Mouse (Mus musculus) CH12.LX (cell line): ENCODE measurements around the gene Fbxl22. TPM values are rescaled to one million over a fixed set of nuclear protein-coding genes. Genes with fewer than 3 reads are reported as not detected.
A peak's percentile ranks its signal among the peaks of the same experiment; 100 is the strongest.

ENCODE experiments used
- DNase-seq: peaks from one replicate; pipeline ENCODE4 v3.0.0-alpha.2; 2013; ENCODE audit errors: extremely low read depth
- H3K27ac ChIP-seq: 2 replicates; pipeline ENCODE4 v1.5.1; 2012; ENCODE audit warnings: low read depth, mild to moderate bottlenecking, control low read depth, moderate library complexity; ENCODE audit not compliant: insufficient read depth
- H3K27me3 ChIP-seq: replicated peaks from 2 replicates; pipeline ENCODE3; 2012; ENCODE audit warnings: inconsistent platforms
- H3K36me3 ChIP-seq, 2 experiments: replicated peaks in 1 of 2; 2 replicates each; pipeline versions ENCODE3 to v1.6.1; 2012; ENCODE audit warnings: inconsistent platforms in 1 of 2, low read length in 1 of 2, mild to moderate bottlenecking in 1 of 2, mixed read lengths in 1 of 2, moderate library complexity in 1 of 2; ENCODE audit not compliant: control insufficient read depth in 1 of 2, insufficient read depth in 1 of 2
- H3K4me1 ChIP-seq, 2 experiments: 2 replicates each; pipeline ENCODE4 v1.6.1; 2012; ENCODE audit warnings: inconsistent platforms in 1 of 2, moderate library complexity in 1 of 2; ENCODE audit not compliant: insufficient read depth in 2 of 2, control insufficient read depth in 1 of 2
- H3K4me2 ChIP-seq: 2 replicates; pipeline ENCODE4 v1.6.1; 2012; ENCODE audit warnings: low read depth, mild to moderate bottlenecking, control low read depth; ENCODE audit not compliant: poor library complexity, insufficient read depth, severe bottlenecking
- H3K4me3 ChIP-seq, 3 experiments: fragments of 150-350 bp in 1 of 3; sonication (generic) in 1 of 3; replicated peaks in 1 of 3; 2 replicates each; pipeline versions ENCODE3 to v1.5.1; 2011 to 2012; ENCODE audit warnings: low read depth in 2 of 3, low read length in 2 of 3, mild to moderate bottlenecking in 2 of 3, moderate library complexity in 2 of 3, control low read depth in 1 of 3, improper control_type of control experiment in 1 of 3, inconsistent platforms in 1 of 3, mixed read lengths in 1 of 3; ENCODE audit not compliant: poor library complexity in 1 of 3
- H3K79me2 ChIP-seq: replicated peaks from 2 replicates; pipeline ENCODE4 v1.6.1; 2012; ENCODE audit warnings: mild to moderate bottlenecking, moderate library complexity; ENCODE audit not compliant: control insufficient read depth, poor library complexity, insufficient read depth, severe bottlenecking; ENCODE audit errors: extremely low read depth
- H3K9ac ChIP-seq: 2 replicates; pipeline ENCODE4 v1.6.1; 2012; ENCODE audit warnings: low read depth, mild to moderate bottlenecking, control low read depth, moderate library complexity; ENCODE audit not compliant: insufficient read depth
- H3K9me3 ChIP-seq: replicated peaks from 2 replicates; pipeline ENCODE3; 2012; ENCODE audit warnings: low read length, inconsistent platforms, mixed read lengths
- CHD1 ChIP-seq: IDR thresholded peaks from 2 replicates; pipeline ENCODE4 v1.6.1; 2012; ENCODE audit warnings: low read depth, low read length, improper control_type of control experiment, inconsistent platforms
- ELF1 ChIP-seq: IDR thresholded peaks from 2 replicates; pipeline ENCODE4 v1.6.1; 2014; ENCODE audit warnings: low read depth, mild to moderate bottlenecking, inconsistent platforms, low read length, improper control_type of control experiment
- EP300 ChIP-seq: IDR thresholded peaks from 2 replicates; pipeline ENCODE4 v1.6.1; 2011; ENCODE audit warnings: low read length, improper control_type of control experiment
- ETS1 ChIP-seq: conservative IDR thresholded peaks from 2 replicates; pipeline ENCODE4 v1.6.1; 2012; ENCODE audit warnings: low read depth, mild to moderate bottlenecking, inconsistent platforms, low read length, improper control_type of control experiment, moderate library complexity
- IRF4 ChIP-seq: IDR thresholded peaks from 2 replicates; pipeline ENCODE4 v1.6.1; 2014; ENCODE audit warnings: low read depth, mild to moderate bottlenecking, inconsistent platforms, low read length, improper control_type of control experiment
- MAFK ChIP-seq: IDR thresholded peaks from 2 replicates; pipeline ENCODE4 v1.6.1; 2011; ENCODE audit warnings: low read length, improper control_type of control experiment; ENCODE audit not compliant: insufficient replicate concordance
- MAZ ChIP-seq: IDR thresholded peaks from 2 replicates; pipeline ENCODE4 v1.6.1; 2012; ENCODE audit warnings: low read depth, mild to moderate bottlenecking, inconsistent platforms, low read length, improper control_type of control experiment, moderate library complexity
- MEF2A ChIP-seq: IDR thresholded peaks from 2 replicates; pipeline ENCODE4 v1.6.1; 2014; ENCODE audit warnings: low read depth, mild to moderate bottlenecking, inconsistent platforms, low read length, improper control_type of control experiment, borderline replicate concordance
- POLR2A ChIP-seq: IDR thresholded peaks from 2 replicates; pipeline ENCODE4 v1.6.1; 2011; ENCODE audit warnings: low read depth, mild to moderate bottlenecking, improper control_type of control experiment, low read length
- POLR2AphosphoS2 ChIP-seq: IDR thresholded peaks from 2 replicates; pipeline ENCODE4 v1.6.1; 2011; ENCODE audit warnings: low read depth, low read length, improper control_type of control experiment
- TBP ChIP-seq: conservative IDR thresholded peaks from 2 replicates; pipeline ENCODE4 v1.6.1; 2011; ENCODE audit warnings: low read depth, low read length, improper control_type of control experiment
- TCF12 ChIP-seq: IDR thresholded peaks from 2 replicates; pipeline ENCODE4 v1.6.1; 2014; ENCODE audit warnings: low read depth, mild to moderate bottlenecking, inconsistent platforms, low read length, improper control_type of control experiment
- USF2 ChIP-seq: conservative IDR thresholded peaks from 2 replicates; pipeline ENCODE4 v1.6.1; 2011; ENCODE audit warnings: low read depth, low read length, improper control_type of control experiment
- ZC3H11A ChIP-seq: IDR thresholded peaks from 2 replicates; pipeline ENCODE4 v1.6.1; 2012; ENCODE audit warnings: low read depth, mild to moderate bottlenecking, inconsistent platforms, low read length, improper control_type of control experiment
- ZKSCAN1 ChIP-seq: IDR thresholded peaks from 2 replicates; pipeline ENCODE4 v1.6.1; 2012; ENCODE audit warnings: low read depth, inconsistent platforms, low read length, improper control_type of control experiment, borderline replicate concordance
- ZNF384 ChIP-seq: IDR thresholded peaks from 2 replicates; pipeline ENCODE4 v1.6.1; 2012; ENCODE audit warnings: low read depth, low read length, improper control_type of control experiment, inconsistent platforms
- dilution Hi-C: fragments of 300-500 bp; cut with MboI; formaldehyde crosslinking; loops from 2 replicates; pipeline ENCODE4 v1.14.3; 2020; ENCODE audit warnings: low sequenced_read_pairs; ENCODE audit not compliant: extremely low pct_unique_long_range_greater_than_20kb, extremely low pct_ligation_motif_present
- in situ Hi-C: fragments of 300-500 bp; cut with MboI; formaldehyde crosslinking; loops from 3 replicates; pipeline ENCODE4 v1.14.3; 2019; ENCODE audit warnings: low sequenced_read_pairs, low pct_ligation_motif_present, low pct_unique_long_range_greater_than_20kb, mixed read lengths
- polyA plus RNA-seq: library from polyadenylated mRNA; unstranded; fragments of >175 nt; gene quantifications from 2 replicates; pipeline ENCODE4 v1.2.1, GENCODE M21; 2012; ENCODE audit warnings: low read depth; ENCODE audit not compliant: insufficient read length
- total RNA-seq, 2 experiments: library from RNA; depleted of rRNA; stranded (reverse); fragments of 300-350 nt in 1 of 2; fragments of >200 nt in 1 of 2; gene quantifications; 2 replicates each; pipeline ENCODE4 v1.2.3; 2012 to 2014

Gene Fbxl22
- total and polyA plus RNA-seq, 3 experiments, result 0.19 to 0.34 (median 0.21) TPM

DNA sequence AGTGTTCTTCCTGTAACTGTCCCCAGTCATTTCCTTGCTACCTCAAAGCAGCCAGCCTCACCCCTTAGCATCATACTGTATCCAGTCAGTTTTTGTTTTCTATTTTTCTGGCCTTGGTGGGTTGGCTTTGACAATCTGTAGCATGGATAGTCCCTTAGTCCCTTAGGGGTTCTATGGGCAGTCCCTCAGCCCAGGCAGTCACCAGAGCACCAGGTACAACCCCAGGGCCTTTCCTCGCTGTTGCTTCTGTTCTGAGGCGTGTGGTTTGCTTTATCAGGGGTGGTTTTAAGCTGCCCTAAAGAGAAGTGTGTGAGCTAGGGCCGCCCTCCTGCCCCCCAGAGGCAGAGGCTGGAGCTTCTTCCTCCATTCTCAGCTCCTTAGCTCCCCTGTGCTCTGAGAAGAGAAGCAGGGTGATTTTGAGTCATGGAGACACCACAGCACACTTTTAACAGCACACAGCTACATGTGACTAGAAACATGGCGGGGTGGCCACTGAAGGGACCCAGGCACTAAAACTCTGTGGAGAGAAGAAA is 10.4 kb downstream of the Fbxl22 start (continued):
- TF ChIP-seq IRF4, result peak; percentile 87
- TF ChIP-seq TBP, result peak; percentile 82
- no peak for TF ChIP-seq ZNF384
- no peak for TF ChIP-seq ZKSCAN1
- TF ChIP-seq ZC3H11A, result no peak
- no peak for TF ChIP-seq POLR2AphosphoS2
- TF ChIP-seq POLR2A, result peak; percentile 40; the same call in 1 of the 2 replicates
- peak; percentile 70; the same call in 1 of the 2 replicates for TF ChIP-seq MEF2A
- 0 out of 2 replicates have a peak, but pooled peaks have one; percentile 73 for TF ChIP-seq EP300
- TF ChIP-seq ETS1, result peak; percentile 85

- Histone ChIP-seq H3K4me1 (peaks cover 29 to 53% of the 10 kb centered on the region in 2 experiments), H3K9me3 (no peaks in the 10 kb centered on the region), H3K27me3 (no peaks in the 10 kb centered on the region), H3K9ac (no peak overlapping the region), H3K4me2 (no peak overlapping the region), H3K4me3 (no peak overlapping the region), H3K36me3 (peaks cover 42 to 68% of the 10 kb centered on the region in 2 experiments), H3K79me2 (no peaks in the 10 kb centered on the region), H3K27ac (peak overlapping the region; percentile 18; the same call in 1 of the 2 replicates)
- DNase-seq, result peak; percentile 59
- in situ Hi-C loops, result loop anchor here (10.0 to 25.0 kb wide), 4 partner anchors 216 to 486 kb away; partner anchors contain the start of genes Aph1b, Ciao2a, Gm10647 and Lactb
- dilution Hi-C loops, result no loop called here
- TF ChIP-seq CHD1, result no peak
- peak; percentile 6; the same call in 1 of the 2 replicates for TF ChIP-seq IRF4
- no peak for TF ChIP-seq USF2
- TF ChIP-seq ELF1, result 0 out of 2 replicates have a peak, but pooled peaks have one; percentile 9
- TF ChIP-seq TCF12, result peak; percentile 47; the same call in 1 of the 2 replicates
- TF ChIP-seq ETS1, result peak; percentile 81
- 0 out of 2 replicates have a peak, but pooled peaks have one; percentile 21 for TF ChIP-seq MAZ
These were observed 13.1 kb downstream of the Fbxl22 start for GRCm38 (mm10) chr9:66501248-66501647.

DNA sequence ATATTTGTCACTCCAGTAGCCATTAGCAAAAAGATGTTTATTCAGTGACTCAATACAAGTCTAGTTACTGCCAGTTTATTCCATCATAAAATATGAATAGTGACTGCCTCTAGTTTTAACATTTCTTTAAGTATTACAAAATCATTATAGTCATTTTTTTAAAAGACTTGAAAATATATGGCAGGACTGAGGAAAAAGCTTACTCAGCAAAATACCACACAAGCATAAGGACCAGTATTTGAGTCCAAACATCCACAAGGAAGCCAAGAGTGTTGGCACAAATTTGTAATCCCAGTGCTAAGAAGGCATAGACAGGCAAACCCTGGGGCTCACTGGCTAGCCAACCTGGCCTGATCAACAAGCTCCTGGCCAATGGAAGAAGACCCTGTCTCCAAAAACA is 20.4 kb downstream of the Fbxl22 start:
- dilution Hi-C loops, result no loop called here
- no peaks in the 10 kb centered on the region for H3K79me2 ChIP-seq
- peaks cover 4% of the 10 kb centered on the region for H3K9me3 ChIP-seq
- in situ Hi-C loops, result no loop called here
- no peak overlapping the region for H3K9ac ChIP-seq
- H3K27ac ChIP-seq, result no peak overlapping the region
- no peak overlapping the region for H3K4me3 ChIP-seq
- no peaks in the 10 kb centered on the region for H3K27me3 ChIP-seq
- TF ChIP-seq MAFK, result peak; percentile 97
- TF ChIP-seq CHD1, result no peak
- TF ChIP-seq, all 38 proteins: peak for 1
- Histone ChIP-seq H3K4me1 (peaks cover 11 to 42% of the 10 kb centered on the region in 2 experiments; a peak in 3 of 4 replicates), H3K36me3 (peaks cover 57 to 76% of the 10 kb centered on the region in 2 experiments), H3K4me2 (no peak overlapping the region)
- no peak for DNase-seq
